Mouse (Mus musculus) heart, postnatal 0 days (tissue): ENCODE measurements at regions not wholly inside any gene's neighbourhood (a gene's known extent, or its start where the extent isn't known, plus 50 kb on each side); places are given as distances from the start of the nearest gene placed in this dataset.

Experiments used
- ATAC-seq: fragments of 200-750 bp; cut with Nextera tagmentation; 2 replicates; pipeline ENCODE4 v1.8.0; 2017; ENCODE audit warnings: low read depth, moderate number of reproducible peaks, moderate library complexity; ENCODE audit not compliant: insufficient read depth
- DNase-seq: peaks from one replicate; pipeline ENCODE4 v3.0.0-alpha.2; 2016; ENCODE audit warnings: low spot score
- H3K27ac ChIP-seq: fragments of 300-500 bp; sonication (generic); 2 replicates; pipeline ENCODE4 v1.5.1; 2014; ENCODE audit warnings: low read depth, mild to moderate bottlenecking
- H3K27me3 ChIP-seq: fragments of 300-500 bp; sonication (generic); 2 replicates; pipeline ENCODE4 v1.6.1; 2014; ENCODE audit warnings: low read length, mixed read lengths; ENCODE audit not compliant: control insufficient read depth, insufficient read depth
- H3K36me3 ChIP-seq: fragments of 300-500 bp; sonication (generic); replicated peaks from 2 replicates; pipeline ENCODE4 v1.6.1; 2014; ENCODE audit warnings: low read length, mixed read lengths; ENCODE audit not compliant: control insufficient read depth, insufficient read depth
- H3K4me1 ChIP-seq: fragments of 300-500 bp; sonication (generic); 2 replicates; pipeline ENCODE4 v1.6.1; 2014; ENCODE audit warnings: antibody characterized with exemption; ENCODE audit not compliant: control insufficient read depth, insufficient read depth
- H3K4me2 ChIP-seq: fragments of 300-500 bp; sonication (generic); 2 replicates; pipeline ENCODE4 v1.6.1; 2014; ENCODE audit warnings: low read depth, mild to moderate bottlenecking, low read length, moderate library complexity
- H3K4me3 ChIP-seq: fragments of 300-500 bp; sonication (generic); 2 replicates; pipeline ENCODE4 v1.5.1; 2014; ENCODE audit warnings: low read depth, low read length
- H3K9ac ChIP-seq: fragments of 300-500 bp; sonication (generic); replicated peaks from 2 replicates; pipeline ENCODE4 v1.6.1; 2014; ENCODE audit warnings: low read depth, low read length, mixed read lengths
- H3K9me3 ChIP-seq: fragments of 300-500 bp; sonication (generic); replicated peaks from 2 replicates; pipeline ENCODE4 v1.6.1; 2016; ENCODE audit warnings: low read length; ENCODE audit not compliant: control insufficient read depth
- CTCF ChIP-seq: IDR thresholded peaks from 2 replicates; pipeline ENCODE4 v1.5.1; 2016; ENCODE audit warnings: antibody characterized with exemption, control low read depth, low read depth
- EP300 ChIP-seq: IDR thresholded peaks from 2 replicates; pipeline ENCODE4 v1.6.1; 2016; ENCODE audit warnings: antibody characterized with exemption, low read depth
- WGBS: fragments of 180-500 bp; shearing (Covaris S2); extraction: QIAGEN DNeasy Blood & Tissue Kit; methylation state at CpG from one replicate; pipeline ENCODE4 v1.1.7; 2014; 5-methylcytosine and 5-hydroxymethylcytosine counted together

- TF ChIP-seq CTCF (no peak), EP300 (no peak)
- H3K36me3 ChIP-seq: no peaks in the 10 kb centered on the region
- no peak overlapping the region for H3K4me3 ChIP-seq
- WGBS: 64% methylated on average over 5 of the region's 5 CpGs
- H3K4me2 ChIP-seq: no peak overlapping the region
- no peaks in the 10 kb centered on the region for H3K27me3 ChIP-seq
- H3K9me3 ChIP-seq: no peaks in the 10 kb centered on the region
- ATAC-seq: no peak
- no peak overlapping the region for H3K27ac ChIP-seq
- no peak overlapping the region for H3K9ac ChIP-seq
- no peaks in the 10 kb centered on the region for H3K4me1 ChIP-seq
- DNase-seq: no peak
Observed at GRCm38 (mm10) chr12:43843907-43844537, 366.1 kb downstream of the Dnajb9 start.

- Histone ChIP-seq H3K9ac (no peak overlapping the region), H3K27me3 (no peaks in the 10 kb centered on the region), H3K4me2 (no peak overlapping the region), H3K36me3 (no peaks in the 10 kb centered on the region), H3K4me3 (no peak overlapping the region), H3K27ac (no peak overlapping the region), H3K4me1 (no peaks in the 10 kb centered on the region), H3K9me3 (no peaks in the 10 kb centered on the region)
- DNase-seq (no peak), ATAC-seq (no peak)
- WGBS: 51% methylated on average over 1 of the region's 1 CpGs
- TF ChIP-seq CTCF: no peak
- no peak for TF ChIP-seq EP300
Observed at GRCm38 (mm10) chr12:43831976-43832375, 378.1 kb downstream of the Dnajb9 start.

- no peak overlapping the region for H3K4me2 ChIP-seq
- H3K4me1 ChIP-seq: no peaks in the 10 kb centered on the region
- no peaks in the 10 kb centered on the region for H3K36me3 ChIP-seq
- TF ChIP-seq CTCF (no peak), EP300 (no peak)
- no peak overlapping the region for H3K9ac ChIP-seq
- H3K4me3 ChIP-seq: no peak overlapping the region
- ATAC-seq (no peak), DNase-seq (no peak)
- no peak overlapping the region for H3K27ac ChIP-seq
- no peaks in the 10 kb centered on the region for H3K27me3 ChIP-seq
- no peaks in the 10 kb centered on the region for H3K9me3 ChIP-seq
Observed at GRCm38 (mm10) chr12:43828641-43829040, 381.5 kb downstream of the Dnajb9 start.

GRCm38 (mm10) chr12:43827901-43828300 lies 382.2 kb downstream of the Dnajb9 start:
- Histone ChIP-seq H3K36me3 (no peaks in the 10 kb centered on the region), H3K9me3 (no peaks in the 10 kb centered on the region), H3K27me3 (no peaks in the 10 kb centered on the region), H3K4me3 (no peak overlapping the region), H3K27ac (no peak overlapping the region), H3K9ac (no peak overlapping the region), H3K4me2 (no peak overlapping the region), H3K4me1 (no peaks in the 10 kb centered on the region)
- TF ChIP-seq EP300: no peak
- no peak for TF ChIP-seq CTCF
- WGBS: 68% methylated on average over 6 of the region's 6 CpGs
- DNase-seq: no peak
- ATAC-seq: no peak

DNA sequence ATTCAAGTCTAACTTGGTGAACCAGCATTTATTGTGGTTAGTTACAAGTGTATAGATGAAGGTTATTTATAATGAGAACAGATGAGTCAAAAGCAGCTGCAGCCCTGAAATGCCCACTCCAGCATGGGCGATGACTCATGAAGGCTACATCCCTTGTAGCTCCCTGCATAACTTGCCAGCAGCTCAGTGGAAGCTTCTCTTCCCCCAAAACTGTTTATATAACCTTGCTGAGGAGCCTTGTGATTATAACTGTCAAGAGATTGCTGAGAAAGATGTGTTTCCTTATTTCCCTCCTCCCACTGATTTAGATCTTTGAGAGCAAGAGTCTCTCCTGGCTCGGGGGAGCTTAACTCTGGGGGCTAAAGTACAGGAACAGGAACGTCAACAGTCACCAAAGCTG lies 382.8 kb downstream of the Dnajb9 start:
- no peak overlapping the region for H3K4me3 ChIP-seq
- no peak overlapping the region for H3K27ac ChIP-seq
- no peak overlapping the region for H3K9ac ChIP-seq
- WGBS: 48% methylated on average over 3 of the region's 3 CpGs
- no peak for TF ChIP-seq EP300
- TF ChIP-seq CTCF: no peak
- H3K27me3 ChIP-seq: no peaks in the 10 kb centered on the region
- H3K4me2 ChIP-seq: no peak overlapping the region
- no peaks in the 10 kb centered on the region for H3K36me3 ChIP-seq
- no peak for ATAC-seq
- DNase-seq: no peak
- no peaks in the 10 kb centered on the region for H3K4me1 ChIP-seq
- H3K9me3 ChIP-seq: no peaks in the 10 kb centered on the region

GRCm38 (mm10) chr12:43813559-43813958 lies 396.6 kb downstream of the Dnajb9 start:
- Histone ChIP-seq H3K36me3 (no peaks in the 10 kb centered on the region), H3K9ac (no peak overlapping the region), H3K9me3 (no peaks in the 10 kb centered on the region), H3K4me1 (no peaks in the 10 kb centered on the region), H3K27ac (no peak overlapping the region), H3K4me2 (no peak overlapping the region), H3K4me3 (no peak overlapping the region), H3K27me3 (no peaks in the 10 kb centered on the region)
- ATAC-seq (no peak), DNase-seq (no peak)
- TF ChIP-seq CTCF (peak; percentile 14; the same call in 1 of the 2 replicates), EP300 (no peak)
- 11% methylated on average over 3 of the region's 3 CpGs for WGBS
